In the genomic region with DNA sequence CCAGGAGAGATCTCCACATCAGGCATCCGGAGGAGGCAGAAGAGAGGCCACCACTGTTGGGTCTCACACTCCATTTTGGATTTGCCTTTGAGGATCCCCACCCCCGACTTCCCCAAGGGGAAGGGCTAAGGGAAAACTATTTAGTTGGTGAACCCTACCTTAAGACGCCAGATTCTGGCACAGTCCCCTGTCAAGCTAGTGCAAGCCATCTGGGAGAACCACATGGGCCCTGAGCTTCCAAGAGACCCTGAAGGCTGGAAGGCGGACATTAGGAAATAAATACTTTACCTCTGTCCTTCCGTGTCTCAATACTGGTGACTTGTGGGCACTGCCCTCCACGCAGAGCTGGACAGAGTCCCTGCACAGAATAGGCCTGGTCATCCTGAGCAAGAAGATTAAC, we compare ENCODE assay signal across 10 mouse cellular contexts. TPM values are rescaled to one million over a fixed set of nuclear protein-coding genes. Genes with fewer than 3 reads are reported as not detected.
DNase-seq lines count a peak whose midpoint lies in the region; ATAC-seq lines count a peak whose summit lies in the region.
"Had no signal": no experiment of that assay in that cellular context is flagged by ENCODE, and none has a peak within 500 bp of the region (broad histone marks: within the 10 kb centered on the region; RNA-seq: fewer than 3 reads in every experiment).

No protein-coding gene starts in this region.

- H3K9ac ChIP-seq in hindbrain, embryonic 13.5 days: no peak overlapping the region
- H3K9ac ChIP-seq in hindbrain, embryonic 11.5 days (ENCODE audit: low read depth, low read length): no peak overlapping the region
- peak overlapping the region; percentile 20; the same call in 1 of the 2 replicates for H3K9ac ChIP-seq in midbrain, embryonic 12.5 days (replicated peaks)
- H3K9ac ChIP-seq in midbrain, embryonic 14.5 days (replicated peaks; ENCODE audit: low read length): no peak overlapping the region
- peak overlapping the region; percentile 8; the same call in 1 of the 2 replicates for H3K9ac ChIP-seq in midbrain, embryonic 15.5 days

- no peak overlapping the region for H3K4me2 ChIP-seq in hindbrain, embryonic 13.5 days
- no peak overlapping the region for H3K4me2 ChIP-seq in hindbrain, embryonic 11.5 days (replicated peaks; ENCODE audit: low read depth, low read length)
- no peak overlapping the region for H3K4me2 ChIP-seq in midbrain, embryonic 12.5 days (replicated peaks)
- no peak overlapping the region for H3K4me2 ChIP-seq in midbrain, embryonic 14.5 days (ENCODE audit: low read length)
- no peak overlapping the region for H3K4me2 ChIP-seq in midbrain, embryonic 15.5 days

- WGBS in hindbrain, embryonic 13.5 days: 91% methylated on average over 6 of the region's 6 CpGs
- 81% methylated on average over 6 of the region's 6 CpGs for WGBS in hindbrain, embryonic 11.5 days
- 84% methylated on average over 6 of the region's 6 CpGs for WGBS in midbrain, embryonic 12.5 days
- 89% methylated on average over 6 of the region's 6 CpGs for WGBS in midbrain, embryonic 14.5 days
- WGBS in midbrain, embryonic 15.5 days: 85% methylated on average over 6 of the region's 6 CpGs

- H3K9me3 ChIP-seq in hindbrain, embryonic 13.5 days: no peaks in the 10 kb centered on the region
- no peaks in the 10 kb centered on the region for H3K9me3 ChIP-seq in hindbrain, embryonic 11.5 days (ENCODE audit: control insufficient read depth, low read length)
- peaks cover 5% of the 10 kb centered on the region; the same call in 1 of the 2 replicates for H3K9me3 ChIP-seq in midbrain, embryonic 12.5 days
- H3K9me3 ChIP-seq in midbrain, embryonic 14.5 days (ENCODE audit: control insufficient read depth, low read length): no peaks in the 10 kb centered on the region
- H3K9me3 ChIP-seq in midbrain, embryonic 15.5 days: no peaks in the 10 kb centered on the region

- peak overlapping the region; percentile 44; the same call in 1 of the 2 replicates for H3K27ac ChIP-seq in hindbrain, embryonic 13.5 days
- no peak overlapping the region for H3K27ac ChIP-seq in hindbrain, embryonic 11.5 days (ENCODE audit: low read depth, low read length)
- H3K27ac ChIP-seq in midbrain, embryonic 12.5 days (replicated peaks): no peak overlapping the region
- no peak overlapping the region; the same call in 1 of the 2 replicates for H3K27ac ChIP-seq in midbrain, embryonic 14.5 days (replicated peaks; ENCODE audit: low read depth, low read length)
- H3K27ac ChIP-seq in midbrain, embryonic 15.5 days: no peak overlapping the region

- H3K36me3 ChIP-seq in hindbrain, embryonic 13.5 days: no peaks in the 10 kb centered on the region
- H3K36me3 ChIP-seq in hindbrain, embryonic 11.5 days (ENCODE audit: control insufficient read depth, insufficient read depth, low read length): no peaks in the 10 kb centered on the region
- no peaks in the 10 kb centered on the region for H3K36me3 ChIP-seq in midbrain, embryonic 12.5 days
- no peaks in the 10 kb centered on the region for H3K36me3 ChIP-seq in midbrain, embryonic 14.5 days (ENCODE audit: control insufficient read depth, insufficient read depth, low read length)
- H3K36me3 ChIP-seq in midbrain, embryonic 15.5 days (replicated peaks): no peaks in the 10 kb centered on the region

- H3K27me3 ChIP-seq in hindbrain, embryonic 13.5 days: peaks cover 13% of the 10 kb centered on the region; the same call in 1 of the 2 replicates
- H3K27me3 ChIP-seq in hindbrain, embryonic 11.5 days (ENCODE audit: control insufficient read depth, insufficient read depth, low read length): no peaks in the 10 kb centered on the region
- peaks cover 16% of the 10 kb centered on the region for H3K27me3 ChIP-seq in midbrain, embryonic 12.5 days
- no peaks in the 10 kb centered on the region for H3K27me3 ChIP-seq in midbrain, embryonic 14.5 days (ENCODE audit: control insufficient read depth, insufficient read depth, low read length)
- H3K27me3 ChIP-seq in midbrain, embryonic 15.5 days (replicated peaks): 0 out of 2 replicates have a peak, but pooled peaks cover 4% of the 10 kb centered on the region

- H3K4me1 ChIP-seq in hindbrain, embryonic 13.5 days (replicated peaks): peaks cover 19% of the 10 kb centered on the region
- no peaks in the 10 kb centered on the region for H3K4me1 ChIP-seq in hindbrain, embryonic 11.5 days (replicated peaks; ENCODE audit: control insufficient read depth, insufficient read depth, low read length)
- H3K4me1 ChIP-seq in midbrain, embryonic 12.5 days: peaks cover 23% of the 10 kb centered on the region; the same call in 1 of the 2 replicates
- peaks cover 4% of the 10 kb centered on the region; the same call in 1 of the 2 replicates for H3K4me1 ChIP-seq in midbrain, embryonic 14.5 days (ENCODE audit: control insufficient read depth, insufficient read depth, low read length)
- peaks cover 28% of the 10 kb centered on the region for H3K4me1 ChIP-seq in midbrain, embryonic 15.5 days

- no peak overlapping the region for H3K4me3 ChIP-seq in hindbrain, embryonic 13.5 days
- no peak overlapping the region for H3K4me3 ChIP-seq in hindbrain, embryonic 11.5 days (ENCODE audit: low read depth, low read length)
- H3K4me3 ChIP-seq in midbrain, embryonic 12.5 days: no peak overlapping the region
- H3K4me3 ChIP-seq in midbrain, embryonic 14.5 days (replicated peaks; ENCODE audit: low read depth, low read length): no peak overlapping the region
- no peak overlapping the region for H3K4me3 ChIP-seq in midbrain, embryonic 15.5 days

- DNase-seq in cerebellum, adult 9-10 months: peak; percentile 53
- DNase-seq in cerebellum, postnatal 4 days (ENCODE audit: low spot score in 2 of 2): no peak
- DNase-seq in hindbrain, embryonic 11.5 days (ENCODE audit: low spot score): no peak
- DNase-seq in midbrain, embryonic 14.5 days: no peak
- no peak for DNase-seq in layer of hippocampus, postnatal 10 days (ENCODE audit: low spot score in 2 of 2)
- DNase-seq: adrenal gland, adult 8-10 months; lung, postnatal 14 days had no signal

- ATAC-seq in hindbrain, embryonic 13.5 days (ENCODE audit: low FRiP score): no peak
- ATAC-seq in hindbrain, embryonic 11.5 days (ENCODE audit: low FRiP score): no peak
- no peak for ATAC-seq in midbrain, embryonic 12.5 days (ENCODE audit: low FRiP score, low read depth)
- no peak for ATAC-seq in midbrain, embryonic 14.5 days (ENCODE audit: low FRiP score, low TSS enrichment)
- no peak for ATAC-seq in midbrain, embryonic 15.5 days (replicated peaks)

RNA-seq across cellular contexts. Expression of a gene that starts 37.2 kb away (rescaled TPM):
- polyA plus RNA-seq in hindbrain, embryonic 13.5 days (2015; fragmentation: Nextera tagmentation; extraction: Ambion mirVana): 3,757 and 3,885 TPM in 2 replicates
- polyA plus RNA-seq in hindbrain, embryonic 11.5 days (2014; fragmentation: Nextera tagmentation; extraction: Ambion mirVana): 3,542 and 3,682 TPM in 2 replicates
- polyA plus RNA-seq in midbrain, embryonic 12.5 days (2016; fragmentation: Nextera tagmentation; extraction: Ambion mirVana): 3,369 and 3,552 TPM in 2 replicates
- polyA plus RNA-seq in midbrain, embryonic 14.5 days (2014; fragmentation: Nextera tagmentation; extraction: Ambion mirVana): 3,827 and 3,910 TPM in 2 replicates
- polyA plus RNA-seq in midbrain, embryonic 15.5 days (2015; fragmentation: Nextera tagmentation; extraction: Ambion mirVana): 3,070 and 3,123 TPM in 2 replicates
- total RNA-seq in layer of hippocampus, postnatal 10 days (2021): 100 to 1,000 TPM; 476 to 478 TPM

RNA-seq across cellular contexts. Expression of a gene that starts 50.7 kb away (rescaled TPM):
- polyA plus RNA-seq in hindbrain, embryonic 13.5 days (2015; fragmentation: Nextera tagmentation; extraction: Ambion mirVana): 24.5 and 24.9 TPM in 2 replicates
- polyA plus RNA-seq in hindbrain, embryonic 11.5 days (2014; fragmentation: Nextera tagmentation; extraction: Ambion mirVana): 24.8 and 27.7 TPM in 2 replicates
- 27.4 and 29.3 TPM in 2 replicates for polyA plus RNA-seq in midbrain, embryonic 12.5 days (2016; fragmentation: Nextera tagmentation; extraction: Ambion mirVana)
- polyA plus RNA-seq in midbrain, embryonic 14.5 days (2014; fragmentation: Nextera tagmentation; extraction: Ambion mirVana): 25.2 and 27.2 TPM in 2 replicates
- 23.9 and 25.8 TPM in 2 replicates for polyA plus RNA-seq in midbrain, embryonic 15.5 days (2015; fragmentation: Nextera tagmentation; extraction: Ambion mirVana)
- total RNA-seq in layer of hippocampus, postnatal 10 days (2021): 10 to 100 TPM; 32.8 TPM

Comparison
In these comparisons a context has a peak if more than half of its experiments do, and no peak if none do; other contexts are left out.
1. H3K9ac ChIP-seq: peak in midbrain, embryonic 12.5 days (single experiment) and midbrain, embryonic 15.5 days (single experiment); none in hindbrain, embryonic 13.5 days (single experiment), hindbrain, embryonic 11.5 days (single experiment) and midbrain, embryonic 14.5 days (single experiment).